In genomic region chr4:123213975-123214374, GRCm38 (mm10) we compare ENCODE assay signal across 26 mouse cellular contexts. TPM values are rescaled to one million over a fixed set of nuclear protein-coding genes. Genes with fewer than 3 reads are reported as not detected.
DNase-seq lines count a peak whose midpoint lies in the region; ATAC-seq lines count a peak whose summit lies in the region.
"Had no signal": no experiment of that assay in that cellular context is flagged by ENCODE, and none has a peak within 500 bp of the region (broad histone marks: within the 10 kb centered on the region; RNA-seq: fewer than 3 reads in every experiment).

No protein-coding gene starts in this region.

- no peak overlapping the region for H3K4me3 ChIP-seq in limb, embryonic 10.5 days
- no peak overlapping the region for H3K4me3 ChIP-seq in midbrain, embryonic 13.5 days (replicated peaks)
- H3K4me3 ChIP-seq: embryonic facial prominence, embryonic 12.5 days; embryonic facial prominence, embryonic 15.5 days; gastrocnemius, adult 2 months; hindbrain, embryonic 12.5 days; hindbrain, embryonic 15.5 days had no signal

- H3K4me1 ChIP-seq in limb, embryonic 10.5 days: no peaks in the 10 kb centered on the region; the same call in 1 of the 2 replicates
- peaks cover 17% of the 10 kb centered on the region for H3K4me1 ChIP-seq in midbrain, embryonic 13.5 days (replicated peaks)
- H3K4me1 ChIP-seq: embryonic facial prominence, embryonic 12.5 days; embryonic facial prominence, embryonic 15.5 days had no signal

- WGBS in limb, embryonic 10.5 days: 97% methylated on average over 9 of the region's 9 CpGs
- WGBS in midbrain, embryonic 13.5 days: 94% methylated on average over 9 of the region's 9 CpGs

- no peak overlapping the region for H3K4me2 ChIP-seq in midbrain, embryonic 13.5 days (replicated peaks)
- H3K4me2 ChIP-seq: embryonic facial prominence, embryonic 12.5 days; embryonic facial prominence, embryonic 15.5 days; heart, embryonic 11.5 days; hindbrain, embryonic 12.5 days; hindbrain, embryonic 15.5 days had no signal

- 0 out of 2 replicates have a peak, but pooled peaks cover 3% of the 10 kb centered on the region for H3K27me3 ChIP-seq in limb, embryonic 10.5 days (ENCODE audit: low read depth, poor library complexity, severe bottlenecking)
- peaks cover 3% of the 10 kb centered on the region; the same call in 1 of the 2 replicates for H3K27me3 ChIP-seq in midbrain, embryonic 13.5 days
- H3K27me3 ChIP-seq: embryonic facial prominence, embryonic 15.5 days; hindbrain, embryonic 15.5 days had no signal

- no peaks in the 10 kb centered on the region for H3K9me3 ChIP-seq in limb, embryonic 10.5 days (replicated peaks)
- H3K9me3 ChIP-seq in midbrain, embryonic 13.5 days: no peaks in the 10 kb centered on the region
- H3K9me3 ChIP-seq: embryonic facial prominence, embryonic 12.5 days; embryonic facial prominence, embryonic 15.5 days; hindbrain, embryonic 12.5 days; hindbrain, embryonic 15.5 days had no signal

- DNase-seq in urinary bladder, postnatal 25 days (ENCODE audit: low spot score): peak; percentile 21
- no peak for DNase-seq in urinary bladder, postnatal 10 days (ENCODE audit: low spot score)
- peak; percentile 89 for DNase-seq in adrenal gland, adult 2 months
- peak; percentile 83 for DNase-seq in adrenal gland, postnatal 14 days
- no peak for DNase-seq in limb, embryonic 10.5 days (ENCODE audit: low spot score)
- DNase-seq in kidney, postnatal 10 days: no peak
- DNase-seq: cerebellum, adult 18-20 months; cerebellum, adult 9-10 months; cerebellum, postnatal 14 days; forebrain, postnatal 0 days; gastrocnemius, adult 2 months; gastrocnemius, postnatal 14 days; heart, adult 11 months had no signal

- H3K9ac ChIP-seq in midbrain, embryonic 13.5 days (replicated peaks): no peak overlapping the region
- H3K9ac ChIP-seq: embryonic facial prominence, embryonic 12.5 days; embryonic facial prominence, embryonic 15.5 days; forebrain, postnatal 0 days; hindbrain, embryonic 12.5 days; hindbrain, embryonic 15.5 days had no signal

- H3K36me3 ChIP-seq in limb, embryonic 10.5 days: no peaks in the 10 kb centered on the region
- H3K36me3 ChIP-seq in midbrain, embryonic 13.5 days: no peaks in the 10 kb centered on the region
- H3K36me3 ChIP-seq: embryonic facial prominence, embryonic 12.5 days; embryonic facial prominence, embryonic 15.5 days; hindbrain, embryonic 12.5 days; hindbrain, embryonic 15.5 days had no signal

- no peak for ATAC-seq in midbrain, embryonic 13.5 days
- ATAC-seq: activated CD4-positive, CD25-positive, alpha-beta regulatory T cell, adult 4 months; forebrain, embryonic 14.5 days; forebrain, postnatal 0 days; intestine, postnatal 0 days had no signal

- H3K27ac ChIP-seq in limb, embryonic 10.5 days: no peak overlapping the region
- H3K27ac ChIP-seq in midbrain, embryonic 13.5 days: no peak overlapping the region
- H3K27ac ChIP-seq: embryonic facial prominence, embryonic 12.5 days; embryonic facial prominence, embryonic 15.5 days; gastrocnemius, adult 2 months; hindbrain, embryonic 12.5 days; hindbrain, embryonic 15.5 days had no signal

RNA-seq across cellular contexts. Expression of gene Nt5c1a, which starts 12.7 kb away (rescaled TPM):
- 10 to 100 TPM; 38.8 to 82.5 TPM for total RNA-seq in adrenal gland, adult 2 months (2021)
- 21.3 and 23.3 TPM in 2 replicates for polyA plus RNA-seq in adrenal gland, adult 2 months (2012; rRNA removed)
- 23.8 and 25.4 TPM in 2 replicates for total RNA-seq in adrenal gland, postnatal 14 days (2021)
- polyA plus RNA-seq in limb, embryonic 10.5 days (2016; fragmentation: Nextera tagmentation; extraction: Ambion mirVana): not detected in 2 replicates
- polyA plus RNA-seq in midbrain, embryonic 13.5 days (2015; fragmentation: Nextera tagmentation; extraction: Ambion mirVana): not detected in 2 replicates
- total RNA-seq: ES-E14; hematopoietic stem cell, adult 5-6 weeks had no signal
- polyA plus RNA-seq: activated CD4-positive, CD25-positive, alpha-beta regulatory T cell, adult 4 months; embryonic facial prominence, embryonic 12.5 days; embryonic facial prominence, embryonic 15.5 days; forebrain, embryonic 11.5 days; forebrain, embryonic 14.5 days; hindbrain, embryonic 12.5 days; intestine, embryonic 14.5 days; intestine, postnatal 0 days had no signal

RNA-seq across cellular contexts. Expression of gene Heyl, which starts 19.4 kb away (rescaled TPM):
- total RNA-seq in adrenal gland, adult 2 months (2021): 10 to 100 TPM in 1 of 2 experiments, 1 to 10 TPM in 1; 4.3 to 11.5 TPM
- polyA plus RNA-seq in adrenal gland, adult 2 months (2012; rRNA removed): 4.5 and 5.9 TPM in 2 replicates
- 14.1 and 17.8 TPM in 2 replicates for total RNA-seq in adrenal gland, postnatal 14 days (2021)
- 1.8 and 2.2 TPM in 2 replicates for polyA plus RNA-seq in limb, embryonic 10.5 days (2016; fragmentation: Nextera tagmentation; extraction: Ambion mirVana)
- 5.5 and 6.6 TPM in 2 replicates for polyA plus RNA-seq in midbrain, embryonic 13.5 days (2015; fragmentation: Nextera tagmentation; extraction: Ambion mirVana)
- total RNA-seq: ES-E14; hematopoietic stem cell, adult 5-6 weeks had no signal
- polyA plus RNA-seq: activated CD4-positive, CD25-positive, alpha-beta regulatory T cell, adult 4 months had no signal

RNA-seq across cellular contexts. Expression of gene Hpcal4, which starts 30.9 kb away (rescaled TPM):
- total RNA-seq in adrenal gland, adult 2 months (2021): 1 to 10 TPM; 3.1 to 5.4 TPM
- 3.1 and 4.9 TPM in 2 replicates for polyA plus RNA-seq in adrenal gland, adult 2 months (2012; rRNA removed)
- 5.4 and 6.3 TPM in 2 replicates for total RNA-seq in adrenal gland, postnatal 14 days (2021)
- 0.28 and 0.48 TPM in 2 replicates for polyA plus RNA-seq in limb, embryonic 10.5 days (2016; fragmentation: Nextera tagmentation; extraction: Ambion mirVana)
- polyA plus RNA-seq in midbrain, embryonic 13.5 days (2015; fragmentation: Nextera tagmentation; extraction: Ambion mirVana): 14.1 and 16.5 TPM in 2 replicates
- total RNA-seq: hematopoietic stem cell, adult 5-6 weeks had no signal
- polyA plus RNA-seq: activated CD4-positive, CD25-positive, alpha-beta regulatory T cell, adult 4 months had no signal

RNA-seq across cellular contexts. Expression of gene Pabpc4, which starts 48.2 kb away (rescaled TPM):
- total RNA-seq in adrenal gland, adult 2 months (2021): 100 to 1,000 TPM in 1 of 2 experiments, 10 to 100 TPM in 1; 98.9 to 110 TPM
- polyA plus RNA-seq in adrenal gland, adult 2 months (2012; rRNA removed): 270 and 277 TPM in 2 replicates
- total RNA-seq in adrenal gland, postnatal 14 days (2021): 98.4 and 98.6 TPM in 2 replicates
- 54.1 and 64.4 TPM in 2 replicates for polyA plus RNA-seq in limb, embryonic 10.5 days (2016; fragmentation: Nextera tagmentation; extraction: Ambion mirVana)
- 25.5 and 27.1 TPM in 2 replicates for polyA plus RNA-seq in midbrain, embryonic 13.5 days (2015; fragmentation: Nextera tagmentation; extraction: Ambion mirVana)

Comparison
In these comparisons a context has a peak if more than half of its experiments do, and no peak if none do; other contexts are left out.
1. DNase-seq: peak in urinary bladder, postnatal 25 days (single experiment), adrenal gland, adult 2 months (single experiment) and adrenal gland, postnatal 14 days (single experiment); none in urinary bladder, postnatal 10 days (single experiment), limb, embryonic 10.5 days (single experiment) and kidney, postnatal 10 days (single experiment).
2. RNA of gene Nt5c1a, which starts 12.7 kb away (polyA plus RNA-seq): 21.3 to 23.3 TPM in adrenal gland, adult 2 months; not detected in midbrain, embryonic 13.5 days and not detected in limb, embryonic 10.5 days; every median in the first group is over 10 times any median in the second.